Mouse (Mus musculus) layer of hippocampus, postnatal 25 days (tissue): ENCODE measurements around the gene Fryl. TPM values are rescaled to one million over a fixed set of nuclear protein-coding genes. Genes with fewer than 3 reads are reported as not detected.

ENCODE experiments used
- DNase-seq, 2 experiments: peaks; one replicate each; pipeline ENCODE4 v3.0.0; 2022; ENCODE audit warnings: mixed read lengths in 2 of 2, low spot score in 1 of 2; ENCODE audit errors: extremely low spot score in 1 of 2
- total RNA-seq, 2 experiments: library from RNA; stranded (reverse); gene quantifications; 2 replicates each; pipeline ENCODE4 v1.2.3; 2021

The Fryl gene
- total RNA-seq, 2 experiments from 2014 or later, result 60.0 to 65.0 TPM

GRCm38 (mm10) chr5:72984091-72984490, 272.3 kb downstream of the Fryl start:
- no peak for DNase-seq

- no peak for DNase-seq
Observed at GRCm38 (mm10) chr5:72976539-72976938, 279.9 kb downstream of the Fryl start.

- no peak for DNase-seq
Observed at GRCm38 (mm10) chr5:72975996-72976395, 280.4 kb downstream of the Fryl start.

GRCm38 (mm10) chr5:72974602-72975001, 281.8 kb downstream of the Fryl start, which contains the start of gene Gm10135:
Gene Gm10135 (minus strand): TSS chr5:72974702.
- no peak for DNase-seq

GRCm38 (mm10) chr5:72972934-72973333, 283.5 kb downstream of the Fryl start:
- DNase-seq, result no peak

- no peak for DNase-seq
Observed at GRCm38 (mm10) chr5:72972435-72972834, 284.0 kb downstream of the Fryl start.

Other genes with a start within 250 kb of the Fryl start
- gene Slc10a4, start 249.7 kb downstream of the Fryl start, total RNA-seq, result 1 to 10 TPM; 1.0 to 1.7 TPM
- gene Ociad1, start 36.2 kb upstream of the Fryl start, total RNA-seq, result 100 to 1,000 TPM; 454 to 476 TPM
- gene Ociad2, start 84.4 kb upstream of the Fryl start, total RNA-seq, result 100 to 1,000 TPM; 122 to 128 TPM
- 1 to 10 TPM in 1 of 2 experiments, under 1 TPM in 1; 0.62 to 1.3 TPM for gene Cwh43, start 149.5 kb upstream of the Fryl start, total RNA-seq
- 100 to 1,000 TPM; 114 to 122 TPM for gene Dcun1d4, start 224.4 kb upstream of the Fryl start, total RNA-seq